Mouse (Mus musculus) myocyte (in vitro differentiated cells): Measurements from ENCODE around the gene Atp2b4. TPM values are rescaled to one million over a fixed set of nuclear protein-coding genes. Genes with fewer than 3 reads are reported as not detected.

Experiments
- H3K27me3 ChIP-seq: one replicate; pipeline ENCODE4 v1.6.1; 2011; ENCODE audit not compliant: control insufficient read depth, insufficient read depth, insufficient read length
- H3K36me3 ChIP-seq: one replicate; pipeline ENCODE4 v1.6.1; 2011; ENCODE audit not compliant: control insufficient read depth, insufficient read depth
- H3K4me2 ChIP-seq: one replicate; pipeline ENCODE4 v1.6.1; 2011; ENCODE audit warnings: low read depth, control low read depth
- H3K4me3 ChIP-seq: one replicate; pipeline ENCODE4 v1.5.1; 2011; ENCODE audit warnings: mild to moderate bottlenecking, control low read depth, moderate library complexity
- H3K79me2 ChIP-seq: one replicate; pipeline ENCODE4 v1.6.1; 2011; ENCODE audit not compliant: control insufficient read depth, insufficient read depth
- H3ac ChIP-seq: one replicate; pipeline ENCODE4 v1.6.1; 2011; ENCODE audit not compliant: control insufficient read depth, insufficient read length
- CEBPB ChIP-seq: IDR thresholded peaks from 2 replicates; pipeline ENCODE4 v1.6.1; 2011; ENCODE audit warnings: mild to moderate bottlenecking, moderate library complexity; ENCODE audit not compliant: poor library complexity, insufficient read depth, severe bottlenecking
- E2F4 ChIP-seq: IDR thresholded peaks from one replicate; pipeline ENCODE4 v1.6.1; 2011; ENCODE audit warnings: mild to moderate bottlenecking, control low read depth, moderate library complexity; ENCODE audit not compliant: insufficient read depth
- MAX ChIP-seq: IDR thresholded peaks from one replicate; pipeline ENCODE4 v1.6.1; 2011; ENCODE audit warnings: low read depth, mild to moderate bottlenecking, control low read depth
- MYOD1 ChIP-seq, 3 experiments: IDR thresholded peaks; one replicate each; pipeline ENCODE4 v1.6.1; 2011; ENCODE audit warnings: control low read depth in 2 of 3, low read depth in 2 of 3, mild to moderate bottlenecking in 2 of 3, moderate library complexity in 1 of 3; ENCODE audit not compliant: insufficient read length in 2 of 3, control insufficient read depth in 1 of 3
- MYOG ChIP-seq, 3 experiments: IDR thresholded peaks; one replicate each; pipeline ENCODE4 v1.6.1; 2011; ENCODE audit warnings: control low read depth in 2 of 3, low read depth in 2 of 3, mild to moderate bottlenecking in 2 of 3; ENCODE audit not compliant: insufficient read length in 2 of 3, control insufficient read depth in 1 of 3, insufficient read depth in 1 of 3
- POLR2A ChIP-seq: IDR thresholded peaks from one replicate; pipeline ENCODE4 v1.6.1; 2011; ENCODE audit warnings: low read depth, mild to moderate bottlenecking, control low read depth, moderate library complexity; ENCODE audit not compliant: insufficient read length
- POLR2AphosphoS2 ChIP-seq: IDR thresholded peaks from one replicate; pipeline ENCODE4 v1.6.1; 2011; ENCODE audit warnings: low read depth, control low read depth; ENCODE audit not compliant: insufficient read length
- REST ChIP-seq: IDR thresholded peaks from one replicate; pipeline ENCODE4 v1.6.1; 2011; ENCODE audit warnings: mild to moderate bottlenecking, control low read depth, moderate library complexity; ENCODE audit not compliant: insufficient read depth, insufficient read length
- SRF ChIP-seq: IDR thresholded peaks from one replicate; pipeline ENCODE4 v1.6.1; 2011; ENCODE audit warnings: low read depth; ENCODE audit not compliant: control insufficient read depth, insufficient read length
- TCF12 ChIP-seq: IDR thresholded peaks from one replicate; pipeline ENCODE4 v1.6.1; 2011; ENCODE audit warnings: mild to moderate bottlenecking, control low read depth; ENCODE audit not compliant: poor library complexity, insufficient read depth, severe bottlenecking
- TCF3 ChIP-seq: IDR thresholded peaks from one replicate; pipeline ENCODE4 v1.6.1; 2011; ENCODE audit warnings: low read depth, control low read depth; ENCODE audit not compliant: insufficient read length
- USF1 ChIP-seq: IDR thresholded peaks from one replicate; pipeline ENCODE4 v1.6.1; 2011; ENCODE audit warnings: low read depth, mild to moderate bottlenecking, control low read depth, moderate library complexity
- polyA plus RNA-seq: library from polyadenylated mRNA; unstranded; fragments of >200 nt; fragmentation: generic; extraction: Trizol; gene quantifications from one replicate; pipeline ENCODE4 v1.2.1, GENCODE M21; 2012; ENCODE audit warnings: missing spikeins

The Atp2b4 gene
- polyA plus RNA-seq, 1 experiment, result 28.1 TPM

DNA sequence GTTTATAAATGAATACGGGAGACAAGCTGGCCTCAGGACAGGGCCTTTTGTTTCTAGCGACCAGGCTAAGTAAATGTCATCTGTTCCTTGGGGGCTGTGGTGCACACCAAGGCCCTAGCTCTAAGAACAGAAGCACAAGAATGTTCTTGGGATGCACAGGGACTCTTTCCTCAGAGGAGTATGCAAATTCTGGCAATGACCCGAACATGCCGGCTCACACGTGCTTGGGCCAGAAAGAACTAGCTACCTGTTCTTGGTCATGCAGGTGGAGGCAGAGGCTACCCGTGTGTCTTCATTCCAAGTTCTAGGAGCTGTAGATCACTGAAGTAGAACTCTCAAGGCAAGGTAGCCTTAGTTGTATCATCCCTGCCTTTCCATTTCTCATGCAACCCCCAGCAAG, 59.7 kb downstream of the Atp2b4 start:
- no peak for TF ChIP-seq TCF12
- no peak for TF ChIP-seq MAX
- TF ChIP-seq REST, result no peak
- no peak for TF ChIP-seq SRF
- TF ChIP-seq E2F4, result no peak
- no peak for TF ChIP-seq USF1
- no peak for TF ChIP-seq POLR2A
- no peak for TF ChIP-seq POLR2AphosphoS2
- no peak for TF ChIP-seq MYOG (IDR thresholded peaks at IDR 0.05; ENCODE audit: control insufficient read depth in 1 of 3, insufficient read depth in 1 of 3, insufficient read length in 2 of 3, low read depth in 2 of 3)

DNA sequence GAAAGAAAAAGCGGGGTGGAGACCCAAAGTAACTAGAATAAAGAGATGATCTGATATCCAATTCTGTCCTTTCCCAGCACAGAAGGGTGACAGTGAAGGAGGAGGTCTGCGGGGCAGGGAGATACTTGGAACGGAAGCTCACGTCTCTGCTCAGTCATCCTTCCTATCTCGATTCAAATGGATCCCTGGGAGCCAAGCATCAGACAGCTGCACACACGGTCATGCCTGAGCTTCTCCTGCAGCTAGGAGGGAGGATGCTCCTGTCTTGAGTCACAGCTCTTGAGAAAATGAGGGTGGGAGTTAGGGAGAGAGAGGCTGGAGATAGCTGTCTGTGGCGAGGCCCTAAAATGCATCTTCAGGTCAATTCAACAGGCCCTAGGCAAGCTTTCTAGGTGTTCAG, 64.2 kb downstream of the Atp2b4 start:
- no peak for TF ChIP-seq USF1
- TF ChIP-seq MYOD1 (IDR thresholded peaks at IDR 0.05; ENCODE audit: control insufficient read depth in 1 of 3, insufficient read length in 2 of 3, low read depth in 2 of 3), result peak in 1 of 3 experiments; percentile 34
- no peaks in the 10 kb centered on the region for H3K27me3 ChIP-seq
- no peaks in the 10 kb centered on the region for H3K79me2 ChIP-seq
- H3ac ChIP-seq, result no peak overlapping the region
- peaks cover 36% of the 10 kb centered on the region for H3K36me3 ChIP-seq
- H3K4me3 ChIP-seq, result no peak overlapping the region
- no peak overlapping the region for H3K4me2 ChIP-seq

More for the DNA sequence above, 59.7 kb downstream of the Atp2b4 start:
- peaks cover 21% of the 10 kb centered on the region for H3K36me3 ChIP-seq
- no peak overlapping the region for H3K4me3 ChIP-seq
- peaks cover 4% of the 10 kb centered on the region for H3K79me2 ChIP-seq
- H3ac ChIP-seq, result no peak overlapping the region
- H3K27me3 ChIP-seq, result no peaks in the 10 kb centered on the region
- no peak overlapping the region for H3K4me2 ChIP-seq

DNA sequence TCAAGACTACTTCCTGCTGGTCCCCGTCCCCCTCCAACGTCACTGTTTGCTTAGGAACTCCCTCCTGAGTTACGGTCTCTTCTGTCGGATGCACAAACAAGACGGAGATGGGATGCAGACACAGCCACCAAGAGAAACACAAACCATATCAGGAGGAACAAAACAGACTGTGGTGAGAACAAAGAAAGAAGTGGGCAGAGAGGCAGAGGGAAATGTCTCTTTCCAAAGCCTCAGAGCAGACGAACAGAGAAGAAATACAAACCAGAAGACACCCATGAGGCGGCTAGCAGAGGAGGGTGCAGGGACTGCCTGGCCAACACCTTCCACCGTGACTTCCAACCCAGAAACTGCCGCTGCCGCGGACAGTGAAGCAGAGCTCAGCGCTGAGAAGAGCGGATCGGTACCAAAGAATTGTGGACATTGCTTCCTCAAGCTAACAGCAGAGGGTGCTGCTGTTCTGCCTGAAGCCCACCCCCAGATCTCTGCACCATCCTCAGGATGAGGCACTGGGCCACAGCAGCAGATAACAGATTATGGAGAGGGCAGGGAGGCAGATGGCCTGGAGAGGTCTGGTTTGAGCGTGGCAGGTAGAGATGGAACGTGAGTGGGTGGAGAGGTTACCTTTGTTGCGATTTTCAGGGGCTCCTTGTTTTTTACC, 64.7 kb downstream of the Atp2b4 start:
- Histone ChIP-seq H3K4me3 (no peak overlapping the region), H3K36me3 (peaks cover 39% of the 10 kb centered on the region), H3K79me2 (no peaks in the 10 kb centered on the region), H3K27me3 (no peaks in the 10 kb centered on the region), H3ac (no peak overlapping the region), H3K4me2 (no peak overlapping the region)
- no peak for TF ChIP-seq CEBPB
- TF ChIP-seq MAX, result no peak

- H3ac ChIP-seq, result no peak overlapping the region
- TF ChIP-seq USF1, result no peak
- TF ChIP-seq E2F4, result no peak
- TF ChIP-seq SRF, result no peak
- TF ChIP-seq MAX, result no peak
- TF ChIP-seq MYOD1 (IDR thresholded peaks at IDR 0.05; ENCODE audit: control insufficient read depth in 1 of 3, insufficient read length in 2 of 3, low read depth in 2 of 3), result no peak
- no peaks in the 10 kb centered on the region for H3K79me2 ChIP-seq
- peak overlapping the region; percentile 36 for H3K4me2 ChIP-seq
- no peaks in the 10 kb centered on the region for H3K27me3 ChIP-seq
- peaks cover 40% of the 10 kb centered on the region for H3K36me3 ChIP-seq
- H3K4me3 ChIP-seq, result no peak overlapping the region
Observed at GRCm38 (mm10) chr1:133732814-133733213, 68.0 kb downstream of the Atp2b4 start.

- no peak overlapping the region for H3K4me3 ChIP-seq
- peaks cover 31% of the 10 kb centered on the region for H3K36me3 ChIP-seq
- no peak overlapping the region for H3ac ChIP-seq
- H3K4me2 ChIP-seq, result no peak overlapping the region
- H3K79me2 ChIP-seq, result no peaks in the 10 kb centered on the region
- TF ChIP-seq POLR2A (no peak), TCF12 (no peak), MAX (no peak), MYOG (IDR thresholded peaks at IDR 0.05; ENCODE audit: control insufficient read depth in 1 of 3, insufficient read depth in 1 of 3, insufficient read length in 2 of 3, low read depth in 2 of 3) (no peak), CEBPB (no peak), TCF3 (no peak), SRF (no peak), E2F4 (no peak), USF1 (no peak), REST (no peak), MYOD1 (IDR thresholded peaks at IDR 0.05; ENCODE audit: control insufficient read depth in 1 of 3, insufficient read length in 2 of 3, low read depth in 2 of 3) (no peak), POLR2AphosphoS2 (no peak)
- H3K27me3 ChIP-seq, result no peaks in the 10 kb centered on the region
Observed at GRCm38 (mm10) chr1:133728339-133728738, 72.5 kb downstream of the Atp2b4 start.

GRCm38 (mm10) chr1:133720342-133720741, 80.5 kb downstream of the Atp2b4 start:
- H3K79me2 ChIP-seq, result no peaks in the 10 kb centered on the region
- TF ChIP-seq TCF12 (no peak), POLR2A (no peak), MYOG (IDR thresholded peaks at IDR 0.05; ENCODE audit: control insufficient read depth in 1 of 3, insufficient read depth in 1 of 3, insufficient read length in 2 of 3, low read depth in 2 of 3) (no peak), MYOD1 (IDR thresholded peaks at IDR 0.05; ENCODE audit: control insufficient read depth in 1 of 3, insufficient read length in 2 of 3, low read depth in 2 of 3) (no peak), E2F4 (no peak), USF1 (no peak), SRF (no peak), TCF3 (no peak), MAX (no peak), POLR2AphosphoS2 (no peak), REST (no peak), CEBPB (no peak)
- H3ac ChIP-seq, result no peak overlapping the region
- H3K36me3 ChIP-seq, result no peaks in the 10 kb centered on the region
- H3K27me3 ChIP-seq, result no peaks in the 10 kb centered on the region
- no peak overlapping the region for H3K4me2 ChIP-seq
- no peak overlapping the region for H3K4me3 ChIP-seq
